Mouse (Mus musculus): ENCODE measurements around the gene Cenph. TPM values are rescaled to one million over a fixed set of nuclear protein-coding genes. Genes with fewer than 3 reads are reported as not detected.
A peak's percentile ranks its signal among the peaks of the same experiment; 100 is the strongest.

The Cenph gene
- polyA plus RNA-seq, 1 experiment from 2014 or later, result 49.7 TPM

GRCm38 (mm10) chr13:100787316-100788010 lies 11.8 kb upstream of the Cenph start:
- Histone ChIP-seq H3K9me3 (ENCODE audit: control insufficient read depth, low read length) (peaks cover 1% of the 10 kb centered on the region; the same call in 1 of the 2 replicates), H3K9ac (ENCODE audit: low read depth, low read length) (no peak overlapping the region), H3K36me3 (ENCODE audit: control insufficient read depth, insufficient read depth, low read length) (peaks cover 24% of the 10 kb centered on the region), H3K27me3 (ENCODE audit: control insufficient read depth, insufficient read depth, low read length) (no peaks in the 10 kb centered on the region), H3K4me1 (ENCODE audit: control insufficient read depth, insufficient read depth, low read length) (peaks cover 16% of the 10 kb centered on the region), H3K4me3 (ENCODE audit: low read length) (no peak overlapping the region), H3K27ac (ENCODE audit: low read depth, low read length) (no peak overlapping the region), H3K4me2 (replicated peaks; ENCODE audit: low read depth, low read length) (no peak overlapping the region)
- ATAC-seq (ENCODE audit: low FRiP score, low TSS enrichment), result no peak
- 68% methylated on average over 6 of the region's 6 CpGs for WGBS

- H3K4me3 ChIP-seq (ENCODE audit: low read length), result peak within 1 kb of the TSS; percentile 90
- peak within 1 kb of the TSS; percentile 92 for H3K9ac ChIP-seq (ENCODE audit: low read depth, low read length)
- peaks cover 18% of the 10 kb centered on the region for H3K4me1 ChIP-seq (ENCODE audit: control insufficient read depth, insufficient read depth, low read length)
- WGBS, result under 1% methylated on average over 35 of the region's 35 CpGs
- H3K27ac ChIP-seq (ENCODE audit: low read depth, low read length), result peak within 1 kb of the TSS; percentile 66; the same call in 1 of the 2 replicates
- peaks cover 34% of the 10 kb centered on the region for H3K36me3 ChIP-seq (ENCODE audit: control insufficient read depth, insufficient read depth, low read length)
- peak within 1 kb of the TSS; percentile 64 for H3K4me2 ChIP-seq (replicated peaks; ENCODE audit: low read depth, low read length)
- H3K27me3 ChIP-seq (ENCODE audit: control insufficient read depth, insufficient read depth, low read length), result no peaks in the 10 kb centered on the region
- H3K9me3 ChIP-seq (ENCODE audit: control insufficient read depth, low read length), result no peaks in the 10 kb centered on the region
- peak; percentile 99 for ATAC-seq (ENCODE audit: low FRiP score, low TSS enrichment)
These were observed 10.7 kb upstream of the Cenph start, which contains the start of gene Ccnb1 for GRCm38 (mm10) chr13:100786414-100786867. Gene Ccnb1, minus strand, starts transcription at chr13:100786570.

GRCm38 (mm10) chr13:100785806-100786413 lies 10.2 kb upstream of the Cenph start:
- WGBS, result under 1% methylated on average over 30 of the region's 30 CpGs
- H3K36me3 ChIP-seq (ENCODE audit: control insufficient read depth, insufficient read depth, low read length), result peaks cover 39% of the 10 kb centered on the region
- H3K27ac ChIP-seq (ENCODE audit: low read depth, low read length), result peak overlapping the region; percentile 66; the same call in 1 of the 2 replicates
- H3K4me1 ChIP-seq (ENCODE audit: control insufficient read depth, insufficient read depth, low read length), result peaks cover 18% of the 10 kb centered on the region
- no peaks in the 10 kb centered on the region for H3K9me3 ChIP-seq (ENCODE audit: control insufficient read depth, low read length)
- peak overlapping the region; percentile 92 for H3K9ac ChIP-seq (ENCODE audit: low read depth, low read length)
- peak; percentile 61 for ATAC-seq (ENCODE audit: low FRiP score, low TSS enrichment)
- H3K4me3 ChIP-seq (ENCODE audit: low read length), result peak overlapping the region; percentile 90
- no peaks in the 10 kb centered on the region for H3K27me3 ChIP-seq (ENCODE audit: control insufficient read depth, insufficient read depth, low read length)
- peak overlapping the region; percentile 64 for H3K4me2 ChIP-seq (replicated peaks; ENCODE audit: low read depth, low read length)

- Histone ChIP-seq H3K4me1 (ENCODE audit: control insufficient read depth, insufficient read depth, low read length) (peaks cover 7% of the 10 kb centered on the region), H3K4me2 (replicated peaks; ENCODE audit: low read depth, low read length) (no peak overlapping the region), H3K9me3 (ENCODE audit: control insufficient read depth, low read length) (no peaks in the 10 kb centered on the region), H3K27ac (ENCODE audit: low read depth, low read length) (no peak overlapping the region), H3K27me3 (ENCODE audit: control insufficient read depth, insufficient read depth, low read length) (no peaks in the 10 kb centered on the region), H3K36me3 (ENCODE audit: control insufficient read depth, insufficient read depth, low read length) (peaks cover 40% of the 10 kb centered on the region), H3K4me3 (ENCODE audit: low read length) (no peak overlapping the region), H3K9ac (ENCODE audit: low read depth, low read length) (no peak overlapping the region)
- ATAC-seq (ENCODE audit: low FRiP score, low TSS enrichment), result no peak
- 83% methylated on average over 3 of the region's 3 CpGs for WGBS
These were observed 1.8 kb upstream of the Cenph start for GRCm38 (mm10) chr13:100777491-100777890.

- Histone ChIP-seq H3K27me3 (ENCODE audit: control insufficient read depth, insufficient read depth, low read length) (no peaks in the 10 kb centered on the region), H3K4me3 (ENCODE audit: low read length) (no peak overlapping the region), H3K4me1 (ENCODE audit: control insufficient read depth, insufficient read depth, low read length) (peaks cover 5% of the 10 kb centered on the region), H3K9me3 (ENCODE audit: control insufficient read depth, low read length) (no peaks in the 10 kb centered on the region), H3K36me3 (ENCODE audit: control insufficient read depth, insufficient read depth, low read length) (peaks cover 32% of the 10 kb centered on the region), H3K27ac (ENCODE audit: low read depth, low read length) (no peak overlapping the region), H3K4me2 (replicated peaks; ENCODE audit: low read depth, low read length) (no peak overlapping the region), H3K9ac (ENCODE audit: low read depth, low read length) (no peak overlapping the region)
- no peak for ATAC-seq (ENCODE audit: low FRiP score, low TSS enrichment)
- WGBS, result 65% methylated on average over 6 of the region's 6 CpGs
These were observed 1.0 kb upstream of the Cenph start for GRCm38 (mm10) chr13:100776710-100777109.

GRCm38 (mm10) chr13:100776056-100776419 lies 339 bp upstream of the Cenph start:
- peak overlapping the region; percentile 87 for H3K4me2 ChIP-seq (replicated peaks; ENCODE audit: low read depth, low read length)
- ATAC-seq (ENCODE audit: low FRiP score, low TSS enrichment), result peak; percentile 17; the same call in 1 of the 2 replicates
- 14% methylated on average over 8 of the region's 8 CpGs for WGBS

GRCm38 (mm10) chr13:100774704-100775103 lies 995 bp downstream of the Cenph start:
- H3K27me3 ChIP-seq (ENCODE audit: control insufficient read depth, insufficient read depth, low read length), result no peaks in the 10 kb centered on the region
- peaks cover 24% of the 10 kb centered on the region for H3K36me3 ChIP-seq (ENCODE audit: control insufficient read depth, insufficient read depth, low read length)
- H3K9ac ChIP-seq (ENCODE audit: low read depth, low read length), result peak overlapping the region; percentile 83; the same call in 1 of the 2 replicates
- ATAC-seq (ENCODE audit: low FRiP score, low TSS enrichment), result no peak
- peaks cover 4% of the 10 kb centered on the region; the same call in 1 of the 2 replicates for H3K4me1 ChIP-seq (ENCODE audit: control insufficient read depth, insufficient read depth, low read length)
- H3K9me3 ChIP-seq (ENCODE audit: control insufficient read depth, low read length), result no peaks in the 10 kb centered on the region
- peak overlapping the region; percentile 96 for H3K4me3 ChIP-seq (ENCODE audit: low read length)
- H3K27ac ChIP-seq (ENCODE audit: low read depth, low read length), result no peak overlapping the region
- peak overlapping the region; percentile 87 for H3K4me2 ChIP-seq (replicated peaks; ENCODE audit: low read depth, low read length)

More at GRCm38 (mm10) chr13:100776056-100776419, 339 bp upstream of the Cenph start:
- Histone ChIP-seq H3K36me3 (ENCODE audit: control insufficient read depth, insufficient read depth, low read length) (peaks cover 27% of the 10 kb centered on the region), H3K27ac (ENCODE audit: low read depth, low read length) (no peak overlapping the region), H3K4me3 (ENCODE audit: low read length) (peak overlapping the region; percentile 96), H3K9ac (ENCODE audit: low read depth, low read length) (peak overlapping the region; percentile 83), H3K27me3 (ENCODE audit: control insufficient read depth, insufficient read depth, low read length) (no peaks in the 10 kb centered on the region), H3K9me3 (ENCODE audit: control insufficient read depth, low read length) (no peaks in the 10 kb centered on the region), H3K4me1 (ENCODE audit: control insufficient read depth, insufficient read depth, low read length) (peaks cover 4% of the 10 kb centered on the region; the same call in 1 of the 2 replicates)

- Histone ChIP-seq H3K27ac (ENCODE audit: low read depth, low read length) (no peak overlapping the region), H3K4me2 (replicated peaks; ENCODE audit: low read depth, low read length) (no peak overlapping the region), H3K9me3 (ENCODE audit: control insufficient read depth, low read length) (no peaks in the 10 kb centered on the region), H3K36me3 (ENCODE audit: control insufficient read depth, insufficient read depth, low read length) (peaks cover 10% of the 10 kb centered on the region), H3K4me3 (ENCODE audit: low read length) (no peak overlapping the region), H3K9ac (ENCODE audit: low read depth, low read length) (no peak overlapping the region), H3K4me1 (ENCODE audit: control insufficient read depth, insufficient read depth, low read length) (no peaks in the 10 kb centered on the region), H3K27me3 (ENCODE audit: control insufficient read depth, insufficient read depth, low read length) (no peaks in the 10 kb centered on the region)
- 90% methylated on average over 2 of the region's 2 CpGs for WGBS
- no peak for ATAC-seq (ENCODE audit: low FRiP score, low TSS enrichment)
These were observed 20.4 kb downstream of the Cenph start for GRCm38 (mm10) chr13:100755329-100755728.

- H3K9ac ChIP-seq (ENCODE audit: low read depth, low read length), result no peak overlapping the region
- H3K27me3 ChIP-seq (ENCODE audit: control insufficient read depth, insufficient read depth, low read length), result no peaks in the 10 kb centered on the region
- H3K9me3 ChIP-seq (ENCODE audit: control insufficient read depth, low read length), result no peaks in the 10 kb centered on the region
- H3K36me3 ChIP-seq (ENCODE audit: control insufficient read depth, insufficient read depth, low read length), result no peaks in the 10 kb centered on the region
- no peaks in the 10 kb centered on the region for H3K4me1 ChIP-seq (ENCODE audit: control insufficient read depth, insufficient read depth, low read length)
- no peak overlapping the region for H3K27ac ChIP-seq (ENCODE audit: low read depth, low read length)
- no peak overlapping the region for H3K4me3 ChIP-seq (ENCODE audit: low read length)
- ATAC-seq (ENCODE audit: low FRiP score, low TSS enrichment), result no peak
- WGBS, result 71% methylated on average over 4 of the region's 4 CpGs
- H3K4me2 ChIP-seq (replicated peaks; ENCODE audit: low read depth, low read length), result no peak overlapping the region
These were observed 21.5 kb downstream of the Cenph start for GRCm38 (mm10) chr13:100754186-100754585.
